Mouse (Mus musculus): ENCODE data around the gene Zdhhc13. TPM values are rescaled to one million over a fixed set of nuclear protein-coding genes. Genes with fewer than 3 reads are reported as not detected.

Zdhhc13 gene
- polyA plus RNA-seq, 1 experiment: 23.0 TPM

DNA sequence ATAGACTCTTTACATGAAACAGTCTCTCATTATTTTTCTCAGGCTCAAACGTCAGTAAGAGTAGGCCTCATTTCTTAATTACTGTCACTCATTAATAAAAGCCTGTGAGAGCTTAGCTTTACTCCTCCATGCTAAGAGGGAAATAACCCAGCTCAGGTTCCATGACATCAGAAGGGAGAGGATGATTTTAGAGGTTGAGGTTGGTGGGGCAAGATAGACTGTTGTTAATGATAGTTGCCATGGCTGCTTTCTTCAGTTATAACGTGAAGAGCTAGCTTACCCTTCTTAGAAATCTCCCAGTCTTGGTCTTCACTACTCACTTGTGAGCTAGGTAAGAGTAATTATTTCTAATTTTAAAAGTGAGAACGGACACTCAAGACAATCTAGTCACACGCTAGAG, 1.3 kb downstream of the Zdhhc13 start:
- Histone ChIP-seq H3K4me3 (replicated peaks; ENCODE audit: insufficient read depth, low read depth, low read length) (no peak overlapping the region), H3K27me3 (ENCODE audit: control insufficient read depth, insufficient read depth, low read length) (no peaks in the 10 kb centered on the region), H3K27ac (ENCODE audit: insufficient read depth, low read length) (no peak overlapping the region), H3K4me1 (ENCODE audit: control insufficient read depth, insufficient read depth, low read length) (peaks cover 5% of the 10 kb centered on the region)
- no peak for TF ChIP-seq CTCF (IDR thresholded peaks at IDR 0.05; ENCODE audit: borderline replicate concordance, insufficient read depth, low read depth, low read length)
- DNase-seq: no peak
- 44% methylated on average over 4 of the region's 4 CpGs for WGBS

DNA sequence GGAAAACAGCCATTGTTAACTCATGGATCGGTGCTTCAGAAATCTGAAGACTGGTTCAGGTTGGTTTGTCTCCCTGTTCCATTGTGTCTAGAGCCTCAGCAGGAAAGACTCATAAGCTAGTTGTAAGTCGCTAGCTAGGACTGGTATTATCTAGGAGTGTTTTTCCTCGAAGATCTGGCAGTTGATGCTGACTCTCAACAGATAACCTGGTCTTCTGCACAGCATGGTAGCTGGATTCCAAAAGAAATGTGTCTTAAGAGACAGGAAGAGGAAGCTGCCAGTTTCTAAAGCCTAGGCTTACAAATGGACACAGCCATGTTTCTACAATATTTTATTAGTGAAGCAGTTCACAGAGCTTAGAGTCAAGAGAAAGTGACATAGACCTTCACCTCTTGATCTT, 2.6 kb downstream of the Zdhhc13 start:
- Histone ChIP-seq H3K4me1 (ENCODE audit: control insufficient read depth, insufficient read depth, low read length) (peaks cover 2% of the 10 kb centered on the region; the same call in 1 of the 2 replicates), H3K27me3 (ENCODE audit: control insufficient read depth, insufficient read depth, low read length) (no peaks in the 10 kb centered on the region)
- WGBS: 46% methylated on average over 3 of the region's 3 CpGs

DNA sequence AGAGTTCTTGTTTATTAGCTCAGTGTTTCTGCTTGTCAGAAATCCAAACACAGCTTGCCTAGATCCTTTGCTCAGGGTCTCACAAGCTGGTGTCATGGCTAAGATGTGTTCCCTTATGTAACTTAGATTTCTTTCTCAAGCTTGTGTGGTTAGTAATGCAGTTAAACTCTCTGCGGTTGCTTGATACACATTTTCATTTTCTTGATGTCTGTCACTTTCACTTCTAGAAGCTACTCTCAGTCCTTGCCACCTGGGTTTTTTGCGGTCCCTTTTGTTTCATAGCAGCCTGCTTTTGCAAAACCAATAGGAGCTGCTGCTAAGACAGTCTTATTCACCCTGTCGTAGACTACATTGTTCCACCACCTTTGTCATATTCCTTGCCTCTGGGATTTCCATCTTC, 6.3 kb downstream of the Zdhhc13 start:
- H3K27me3 ChIP-seq (ENCODE audit: control insufficient read depth, insufficient read depth, low read length): no peaks in the 10 kb centered on the region
- WGBS: 92% methylated on average over 3 of the region's 3 CpGs
- TF ChIP-seq CTCF (IDR thresholded peaks at IDR 0.05; ENCODE audit: borderline replicate concordance, insufficient read depth, low read depth, low read length): no peak
- TF ChIP-seq POLR2A (IDR thresholded peaks at IDR 0.05; ENCODE audit: borderline replicate concordance, insufficient read depth, low read length): no peak
- no peak overlapping the region for H3K27ac ChIP-seq (ENCODE audit: insufficient read depth, low read length)
- peaks cover 2% of the 10 kb centered on the region; the same call in 1 of the 2 replicates for H3K4me1 ChIP-seq (ENCODE audit: control insufficient read depth, insufficient read depth, low read length)
- DNase-seq: no peak
- H3K4me3 ChIP-seq (replicated peaks; ENCODE audit: insufficient read depth, low read depth, low read length): no peak overlapping the region

More for the DNA sequence above, 2.6 kb downstream of the Zdhhc13 start:
- Histone ChIP-seq H3K4me3 (replicated peaks; ENCODE audit: insufficient read depth, low read depth, low read length) (no peak overlapping the region), H3K27ac (ENCODE audit: insufficient read depth, low read length) (no peak overlapping the region)
- TF ChIP-seq CTCF (IDR thresholded peaks at IDR 0.05; ENCODE audit: borderline replicate concordance, insufficient read depth, low read depth, low read length): no peak
- TF ChIP-seq POLR2A (IDR thresholded peaks at IDR 0.05; ENCODE audit: borderline replicate concordance, insufficient read depth, low read length): no peak
- no peak for DNase-seq

DNA sequence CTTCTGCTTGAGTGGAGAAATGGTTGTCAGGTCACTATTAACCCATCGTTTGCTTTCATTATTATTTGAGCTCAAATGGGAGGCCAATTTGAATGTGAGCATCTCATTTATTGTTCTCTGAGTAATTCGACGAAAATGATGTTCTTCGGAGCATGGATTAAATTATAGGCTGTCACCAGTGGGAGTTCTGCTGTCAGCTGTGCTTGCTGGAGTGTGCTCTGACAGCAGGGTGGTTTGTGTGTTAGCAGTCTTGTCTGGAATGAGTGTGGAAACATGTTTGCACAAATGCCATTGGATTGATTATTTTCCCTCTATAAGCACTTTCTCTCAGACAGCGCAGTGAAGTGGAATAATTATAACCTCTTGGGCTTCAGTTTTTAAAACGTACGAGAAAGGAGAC, 14.6 kb downstream of the Zdhhc13 start:
- Histone ChIP-seq H3K4me3 (replicated peaks; ENCODE audit: insufficient read depth, low read depth, low read length) (no peak overlapping the region), H3K27ac (ENCODE audit: insufficient read depth, low read length) (no peak overlapping the region), H3K27me3 (ENCODE audit: control insufficient read depth, insufficient read depth, low read length) (no peaks in the 10 kb centered on the region), H3K4me1 (ENCODE audit: control insufficient read depth, insufficient read depth, low read length) (no peaks in the 10 kb centered on the region)
- WGBS: 80% methylated on average over 7 of the region's 7 CpGs
- TF ChIP-seq CTCF (IDR thresholded peaks at IDR 0.05; ENCODE audit: borderline replicate concordance, insufficient read depth, low read depth, low read length): no peak
- no peak for TF ChIP-seq POLR2A (IDR thresholded peaks at IDR 0.05; ENCODE audit: borderline replicate concordance, insufficient read depth, low read length)
- DNase-seq: no peak

DNA sequence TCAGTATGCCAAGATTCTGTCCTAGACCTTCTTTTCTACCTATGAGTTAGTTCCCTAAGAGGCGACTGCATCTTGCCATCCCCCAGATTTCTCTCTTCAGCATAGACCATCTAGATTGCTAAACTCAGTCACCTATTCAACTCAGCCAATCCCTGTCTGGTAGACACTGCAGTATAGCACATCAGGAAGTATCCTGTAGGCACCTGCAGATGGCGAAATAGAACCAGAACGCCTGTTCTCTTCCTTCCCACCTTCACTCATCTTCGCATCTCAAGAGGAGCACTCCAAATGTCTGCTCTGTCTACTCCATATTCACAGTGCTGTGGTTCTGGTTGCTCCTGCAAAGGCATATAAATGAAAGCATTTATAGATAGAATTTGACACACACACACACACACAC, 17.8 kb downstream of the Zdhhc13 start:
- no peak for DNase-seq
- TF ChIP-seq CTCF (IDR thresholded peaks at IDR 0.05; ENCODE audit: borderline replicate concordance, insufficient read depth, low read depth, low read length) (no peak), POLR2A (IDR thresholded peaks at IDR 0.05; ENCODE audit: borderline replicate concordance, insufficient read depth, low read length) (no peak)
- no peak overlapping the region for H3K27ac ChIP-seq (ENCODE audit: insufficient read depth, low read length)
- H3K4me1 ChIP-seq (ENCODE audit: control insufficient read depth, insufficient read depth, low read length): no peaks in the 10 kb centered on the region
- H3K4me3 ChIP-seq (replicated peaks; ENCODE audit: insufficient read depth, low read depth, low read length): no peak overlapping the region
- no peaks in the 10 kb centered on the region for H3K27me3 ChIP-seq (ENCODE audit: control insufficient read depth, insufficient read depth, low read length)
- 76% methylated on average over 4 of the region's 4 CpGs for WGBS

DNA sequence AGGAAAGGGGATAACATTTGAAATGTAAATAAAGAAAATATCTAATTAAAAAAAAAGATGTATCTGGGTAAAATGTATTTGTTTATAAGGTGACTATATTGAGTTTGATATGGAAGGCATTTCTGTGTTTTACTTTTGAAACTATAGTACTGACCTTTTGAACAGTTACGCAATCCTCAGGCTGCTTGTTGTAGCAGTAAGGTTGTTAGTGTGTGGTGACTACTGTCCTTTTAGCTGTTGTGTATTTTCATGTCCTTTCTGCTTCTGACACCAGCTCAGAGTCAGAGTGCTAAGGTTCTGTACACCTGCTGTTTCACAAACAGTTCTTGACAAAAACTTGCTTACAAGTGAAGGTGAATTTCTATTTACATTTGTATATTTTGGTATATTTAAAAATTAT, 21.8 kb downstream of the Zdhhc13 start:
- no peaks in the 10 kb centered on the region for H3K27me3 ChIP-seq (ENCODE audit: control insufficient read depth, insufficient read depth, low read length)
- WGBS: 98% methylated on average over 1 of the region's 1 CpGs
- no peaks in the 10 kb centered on the region for H3K4me1 ChIP-seq (ENCODE audit: control insufficient read depth, insufficient read depth, low read length)
- H3K4me3 ChIP-seq (replicated peaks; ENCODE audit: insufficient read depth, low read depth, low read length): no peak overlapping the region
- no peak overlapping the region for H3K27ac ChIP-seq (ENCODE audit: insufficient read depth, low read length)
- TF ChIP-seq POLR2A (IDR thresholded peaks at IDR 0.05; ENCODE audit: borderline replicate concordance, insufficient read depth, low read length) (no peak), CTCF (IDR thresholded peaks at IDR 0.05; ENCODE audit: borderline replicate concordance, insufficient read depth, low read depth, low read length) (no peak)
- DNase-seq: no peak

DNA sequence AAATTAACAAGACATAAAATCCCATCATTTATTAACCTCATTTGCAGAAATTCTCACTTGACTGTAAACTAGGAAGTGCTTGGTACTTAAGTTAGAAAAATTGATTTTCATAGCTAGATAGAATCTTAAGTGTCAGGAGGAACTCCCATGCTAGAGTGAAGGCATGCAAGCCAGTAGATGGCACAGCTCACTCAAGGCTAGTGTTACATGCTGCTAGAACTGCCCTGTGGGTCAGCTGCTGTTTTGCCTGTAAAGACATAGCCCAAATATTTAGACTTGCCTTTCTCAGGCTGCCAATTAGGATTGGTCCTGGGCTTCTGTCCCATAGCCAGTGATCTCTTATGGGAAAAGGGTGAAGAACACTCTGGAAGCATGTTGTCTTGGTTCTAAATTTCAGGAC, 23.6 kb downstream of the Zdhhc13 start:
- Histone ChIP-seq H3K4me3 (replicated peaks; ENCODE audit: insufficient read depth, low read depth, low read length) (no peak overlapping the region), H3K27ac (ENCODE audit: insufficient read depth, low read length) (no peak overlapping the region), H3K4me1 (ENCODE audit: control insufficient read depth, insufficient read depth, low read length) (no peaks in the 10 kb centered on the region), H3K27me3 (ENCODE audit: control insufficient read depth, insufficient read depth, low read length) (no peaks in the 10 kb centered on the region)
- DNase-seq: no peak
- no peak for TF ChIP-seq POLR2A (IDR thresholded peaks at IDR 0.05; ENCODE audit: borderline replicate concordance, insufficient read depth, low read length)
- no peak for TF ChIP-seq CTCF (IDR thresholded peaks at IDR 0.05; ENCODE audit: borderline replicate concordance, insufficient read depth, low read depth, low read length)

DNA sequence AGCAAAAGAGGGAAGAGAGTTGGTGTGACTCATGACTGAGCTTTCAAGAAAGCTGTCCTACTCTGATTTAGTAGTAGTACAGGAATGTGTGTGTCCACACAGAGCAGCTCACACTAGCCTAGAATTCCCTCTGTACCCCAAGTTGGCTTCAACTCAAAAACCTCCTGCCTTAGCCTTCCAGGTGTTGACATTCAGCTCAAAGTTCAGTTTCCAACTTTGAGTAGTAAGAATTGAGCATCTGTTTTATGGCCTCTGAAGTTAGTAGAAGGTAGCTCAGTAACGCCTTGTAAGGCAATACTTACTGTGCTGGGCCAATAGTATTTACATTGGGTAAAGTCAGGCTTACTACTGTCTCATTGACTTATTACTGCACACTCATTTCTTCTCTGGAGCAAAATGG, 24.8 kb downstream of the Zdhhc13 start:
- 92% methylated on average over 1 of the region's 1 CpGs for WGBS
- no peak overlapping the region for H3K27ac ChIP-seq (ENCODE audit: insufficient read depth, low read length)
- no peak overlapping the region for H3K4me3 ChIP-seq (replicated peaks; ENCODE audit: insufficient read depth, low read depth, low read length)
- H3K27me3 ChIP-seq (ENCODE audit: control insufficient read depth, insufficient read depth, low read length): no peaks in the 10 kb centered on the region
- H3K4me1 ChIP-seq (ENCODE audit: control insufficient read depth, insufficient read depth, low read length): no peaks in the 10 kb centered on the region
- TF ChIP-seq CTCF (IDR thresholded peaks at IDR 0.05; ENCODE audit: borderline replicate concordance, insufficient read depth, low read depth, low read length) (no peak), POLR2A (IDR thresholded peaks at IDR 0.05; ENCODE audit: borderline replicate concordance, insufficient read depth, low read length) (no peak)
- DNase-seq: no peak
